Mouse (Mus musculus): ENCODE data around the gene AU040320.

DNA sequence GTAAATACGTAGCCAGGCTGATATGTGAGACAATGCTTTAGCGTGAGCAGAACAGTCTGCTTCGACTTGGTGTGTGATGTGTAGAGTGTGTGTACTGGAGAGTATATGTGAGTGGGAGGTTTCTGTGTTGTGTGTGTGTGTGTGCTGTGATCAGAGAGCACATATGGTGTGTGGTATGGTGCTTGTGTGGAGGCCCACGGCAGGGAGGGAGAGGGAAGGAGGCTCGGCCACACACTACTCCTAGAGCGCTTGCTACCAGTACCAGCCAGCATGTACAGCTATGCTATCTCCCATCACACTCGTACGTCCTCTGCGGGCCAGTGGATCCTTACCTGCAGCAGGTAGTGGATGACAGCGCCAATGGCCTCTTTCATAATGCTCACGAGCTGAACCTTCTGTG is 3.8 kb upstream of the AU040320 start:
- TF ChIP-seq CTCF (IDR thresholded peaks at IDR 0.05; ENCODE audit: low read depth, low read length) = no peak
- no peak for TF ChIP-seq POLR2A (IDR thresholded peaks at IDR 0.05; ENCODE audit: insufficient read depth, low read length)

All from ES-Bruce4 (cell line).